Mouse (Mus musculus) testis, adult 2 months (tissue): ENCODE results near the gene Fbxl5.

Source experiments
- CTCF ChIP-seq: fragments of 200-500 bp; IDR thresholded peaks from 2 replicates; pipeline ENCODE4 v1.5.1; 2012; ENCODE audit warnings: low read depth, mild to moderate bottlenecking, inconsistent platforms, low read length, moderate library complexity; ENCODE audit not compliant: control insufficient read depth, insufficient read depth, insufficient replicate concordance
- POLR2A ChIP-seq: fragments of 200-500 bp; IDR thresholded peaks from 2 replicates; pipeline ENCODE4 v1.6.1; 2012; ENCODE audit warnings: low read depth, mild to moderate bottlenecking, inconsistent platforms, low read length, moderate library complexity; ENCODE audit not compliant: control insufficient read depth

DNA sequence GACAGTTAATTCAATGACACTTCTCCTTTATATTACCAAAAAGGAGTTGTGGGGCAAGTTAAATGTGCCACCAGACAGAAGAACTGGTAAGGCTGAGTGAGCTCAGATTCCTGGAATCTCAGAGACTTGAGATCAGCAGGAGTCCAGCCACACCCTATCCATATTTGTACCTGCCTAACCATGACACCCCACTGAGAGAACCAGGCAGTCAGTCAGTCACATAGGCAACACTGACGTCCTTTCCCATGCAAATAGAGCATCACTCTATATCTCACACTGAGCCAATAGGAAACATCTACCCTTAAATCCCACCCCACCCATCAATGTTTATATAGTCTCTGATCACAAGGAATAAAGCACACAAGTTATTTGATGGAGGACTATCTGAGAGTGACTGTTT lies 5.7 kb downstream of the Fbxl5 start:
- TF ChIP-seq CTCF (no peak), POLR2A (no peak)
